Mouse (Mus musculus) ES-Bruce4 (cell line): ENCODE measurements at regions not wholly inside any gene's neighbourhood (a gene's known extent, or its start where the extent isn't known, plus 50 kb on each side); places are given as distances from the start of the nearest gene placed in this dataset.

Experiments
- CTCF ChIP-seq: IDR thresholded peaks from one replicate; pipeline ENCODE4 v1.8.1; 2011; ENCODE audit warnings: low read depth, low read length
- POLR2A ChIP-seq: IDR thresholded peaks from one replicate; pipeline ENCODE4 v1.8.1; 2011; ENCODE audit warnings: low read length; ENCODE audit not compliant: insufficient read depth

GRCm38 (mm10) chr5:13922295-13922694 is 102.8 kb upstream of the Sema3e start:
- no peak for TF ChIP-seq CTCF
- TF ChIP-seq POLR2A: no peak
